Comparison of ENCODE assay signal across 23 mouse cellular contexts in genomic region chr10:86248807-86249206, GRCm38 (mm10). TPM values are rescaled to one million over a fixed set of nuclear protein-coding genes. Genes with fewer than 3 reads are reported as not detected.
"Had no signal": no experiment of that assay in that cellular context is flagged by ENCODE, and none has a peak within 500 bp of the region (broad histone marks: within the 10 kb centered on the region; RNA-seq: fewer than 3 reads in every experiment).

No protein-coding gene starts in this region.

- H3K36me3 ChIP-seq: heart, embryonic 10.5 days; heart, embryonic 12.5 days; hindbrain, embryonic 10.5 days; hindbrain, embryonic 12.5 days; intestine, embryonic 15.5 days; limb, embryonic 10.5 days; limb, embryonic 12.5 days; liver, embryonic 13.5 days had no signal

- DNase-seq: gastrocnemius, postnatal 14 days; gastrocnemius, postnatal 36 days; heart, postnatal 10 days; heart, postnatal 4 days; kidney, adult 18-20 months; kidney, adult 8-10 months; kidney, postnatal 10 days; kidney, postnatal 25 days; kidney, postnatal 4 days; liver; liver, embryonic 13.5 days had no signal

- ATAC-seq: hindbrain, embryonic 16.5 days; inflammation-experienced regulatory T-cells, adult 6 months; intestine, embryonic 15.5 days; intestine, postnatal 0 days had no signal

- H3K4me3 ChIP-seq: heart, embryonic 10.5 days; heart, embryonic 12.5 days; hindbrain, embryonic 10.5 days; hindbrain, embryonic 12.5 days; intestine, embryonic 15.5 days; left cerebral cortex, adult 2 months; limb, embryonic 10.5 days; limb, embryonic 12.5 days; liver, embryonic 13.5 days had no signal

- H3K4me1 ChIP-seq: hindbrain, embryonic 12.5 days; intestine, embryonic 15.5 days; limb, embryonic 10.5 days; limb, embryonic 12.5 days; liver, embryonic 13.5 days had no signal

- H3K27ac ChIP-seq: heart, embryonic 10.5 days; hindbrain, embryonic 10.5 days; hindbrain, embryonic 12.5 days; hindbrain, embryonic 14.5 days; intestine, embryonic 15.5 days; left cerebral cortex, adult 2 months; limb, embryonic 10.5 days; limb, embryonic 12.5 days; liver, embryonic 13.5 days had no signal

- H3K27me3 ChIP-seq: hindbrain, embryonic 12.5 days; intestine, embryonic 15.5 days; limb, embryonic 12.5 days; liver, embryonic 13.5 days had no signal

RNA-seq across cellular contexts. Expression of gene Timp3, which starts 51.4 kb away (rescaled TPM):
- polyA plus RNA-seq: inflammation-experienced regulatory T-cells, adult 6 months had no signal
